Mouse (Mus musculus) CD8-positive naive resting alpha-beta T cell, adult 2 months (primary cell): ENCODE measurements around the gene Gm17622.

Experiments
- DNase-seq, 2 experiments: peaks; one replicate each; pipeline ENCODE4 v3.0.0; 2022; ENCODE audit warnings: low read depth in 2 of 2, low spot score in 2 of 2

The Gm17622 gene

DNA sequence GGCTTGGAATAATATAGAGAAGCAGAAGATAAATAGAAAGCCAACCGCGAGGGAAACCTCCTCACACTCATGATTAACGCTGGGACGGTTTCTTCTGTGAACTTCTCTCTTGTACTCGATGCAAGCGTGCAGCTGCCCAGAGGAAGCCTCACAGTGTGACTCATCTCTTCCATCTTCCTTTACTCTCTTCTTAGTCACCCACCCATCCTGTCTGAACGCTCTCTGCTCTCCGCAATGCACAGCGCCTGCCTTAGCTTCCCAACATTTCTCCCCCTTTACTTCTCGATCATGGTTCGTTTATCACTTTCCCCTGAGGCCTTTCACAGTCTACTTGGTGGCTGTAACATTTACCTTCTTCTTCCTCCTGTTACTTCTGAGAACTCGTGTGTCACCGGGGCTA, 20.1 kb downstream of the Gm17622 start:
- DNase-seq: no peak

DNA sequence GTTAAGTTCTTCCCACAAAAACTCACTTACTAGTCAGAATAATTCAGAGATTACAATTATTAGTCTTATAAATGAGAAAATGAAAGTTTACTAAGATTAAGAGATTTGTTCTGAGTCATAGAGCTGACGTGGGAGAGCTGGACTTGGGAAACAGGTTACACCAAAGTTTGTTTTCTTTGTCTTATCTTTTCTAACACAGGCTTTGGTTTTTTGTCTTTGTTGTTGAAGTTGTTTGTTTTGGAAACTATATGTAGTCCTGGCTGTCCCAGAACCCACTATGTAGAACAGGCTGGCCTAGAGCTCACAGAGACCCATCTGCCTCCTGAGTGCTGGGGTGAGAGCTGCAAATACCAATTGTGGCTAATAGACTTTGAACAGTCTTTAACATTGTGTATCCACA, 20.7 kb downstream of the Gm17622 start:
- no peak for DNase-seq

DNA sequence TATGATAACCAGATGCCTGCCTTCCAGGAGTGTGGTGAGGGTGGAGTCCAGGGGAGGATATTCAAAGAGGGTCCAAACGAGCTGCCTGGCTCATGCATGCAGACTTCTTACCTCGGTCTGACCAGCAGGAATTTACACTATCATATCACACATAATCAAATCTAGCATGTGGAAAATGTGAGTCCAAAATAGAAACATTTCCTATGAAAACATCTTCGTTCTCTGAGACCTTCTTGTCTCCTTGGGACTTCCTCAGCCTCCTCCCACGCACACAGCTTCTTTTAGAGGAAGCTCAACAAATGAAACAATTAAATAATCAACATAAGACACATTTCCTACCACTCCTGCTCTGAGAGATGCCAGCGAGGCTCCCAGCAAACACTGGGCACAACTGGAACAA, 21.4 kb downstream of the Gm17622 start:
- DNase-seq: no peak

DNA sequence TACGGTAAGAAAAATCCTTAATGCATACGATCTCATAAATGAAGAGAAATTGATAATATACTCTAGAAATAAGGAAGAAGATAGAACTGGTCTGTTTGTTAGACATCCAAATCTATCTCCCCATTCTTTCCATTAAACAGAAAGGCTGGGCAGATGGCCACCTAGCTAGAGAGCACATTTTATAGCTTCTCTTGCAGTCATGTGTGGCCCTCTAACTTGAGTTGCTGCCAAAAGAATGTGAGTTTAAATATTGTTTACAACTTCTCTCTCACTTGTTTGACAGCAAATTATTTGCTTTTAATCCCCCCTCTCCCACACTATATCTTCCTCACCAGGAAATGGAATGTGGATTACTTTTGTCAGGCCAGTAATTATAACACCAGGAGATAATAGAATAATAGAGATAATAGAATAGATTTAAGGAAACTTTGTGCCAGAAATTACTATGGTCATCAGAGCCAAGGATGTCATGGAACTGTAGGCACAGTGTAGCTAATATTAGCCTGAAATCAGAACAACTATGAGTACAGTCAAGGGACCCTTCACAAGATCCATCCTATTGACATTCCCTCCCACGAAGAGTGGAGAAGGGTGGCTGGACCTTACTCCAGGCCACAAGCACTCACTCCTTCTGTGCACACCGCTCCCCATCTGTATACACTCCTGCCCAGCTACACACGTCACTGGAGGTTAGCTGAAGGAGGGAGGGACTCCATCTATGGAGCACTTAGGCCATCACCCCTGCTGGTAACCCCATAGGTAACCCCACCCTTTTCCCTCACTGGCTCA, 23.8 kb downstream of the Gm17622 start:
- no peak for DNase-seq

- DNase-seq: no peak
Measured at GRCm38 (mm10) chr13:96516249-96516648, 25.7 kb downstream of the Gm17622 start.

- no peak for DNase-seq
Measured at GRCm38 (mm10) chr13:96517335-96517734, 26.8 kb downstream of the Gm17622 start.

DNA sequence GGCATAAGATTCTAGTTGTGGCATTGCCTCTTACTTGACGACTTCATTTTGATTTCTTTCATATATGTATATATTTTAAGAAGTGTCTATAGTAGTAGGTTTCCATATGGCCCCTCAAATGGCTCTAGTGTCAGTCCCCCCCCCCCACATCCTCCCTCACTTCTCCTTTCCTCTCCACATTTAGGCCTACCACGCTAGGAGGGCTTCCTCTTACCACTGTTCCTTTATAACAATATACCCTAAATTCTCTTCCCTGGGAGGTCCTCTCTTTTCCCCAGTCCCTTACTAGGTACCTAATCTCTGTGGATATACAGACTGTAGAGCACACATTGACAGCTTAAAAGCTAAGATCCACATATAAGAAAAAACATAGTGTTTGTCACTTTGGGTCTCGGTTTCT, 30.8 kb downstream of the Gm17622 start:
- DNase-seq: no peak

GRCm38 (mm10) chr13:96527022-96527421, 36.5 kb downstream of the Gm17622 start:
- no peak for DNase-seq

- DNase-seq: no peak
Measured at GRCm38 (mm10) chr13:96527856-96528255, 37.3 kb downstream of the Gm17622 start.

GRCm38 (mm10) chr13:96528776-96529175, 38.2 kb downstream of the Gm17622 start:
- DNase-seq: no peak

- no peak for DNase-seq
Measured at GRCm38 (mm10) chr13:96529542-96529941, 39.0 kb downstream of the Gm17622 start.

DNA sequence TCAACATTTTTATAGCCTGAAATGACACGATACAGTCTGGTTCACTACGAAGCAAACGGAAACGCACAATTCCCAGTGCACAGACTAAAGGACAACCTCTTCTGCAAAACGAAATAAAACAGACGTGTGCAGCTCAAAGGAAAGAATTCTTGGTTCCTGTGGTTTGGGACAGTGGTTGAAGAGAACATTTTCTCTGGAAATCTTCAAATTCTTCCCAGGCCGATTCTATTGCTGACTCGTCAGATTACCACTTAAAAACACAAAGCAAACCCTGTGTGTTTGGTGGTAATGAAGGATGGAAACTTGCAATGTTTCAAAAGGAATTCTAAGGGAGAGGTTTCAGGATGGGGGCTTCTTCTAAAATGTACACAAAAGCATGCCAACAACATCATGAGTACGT, 39.5 kb downstream of the Gm17622 start:
- no peak for DNase-seq

- no peak for DNase-seq
Measured at GRCm38 (mm10) chr13:96532176-96532575, 41.6 kb downstream of the Gm17622 start.

GRCm38 (mm10) chr13:96533742-96534141, 43.2 kb downstream of the Gm17622 start:
- no peak for DNase-seq

DNA sequence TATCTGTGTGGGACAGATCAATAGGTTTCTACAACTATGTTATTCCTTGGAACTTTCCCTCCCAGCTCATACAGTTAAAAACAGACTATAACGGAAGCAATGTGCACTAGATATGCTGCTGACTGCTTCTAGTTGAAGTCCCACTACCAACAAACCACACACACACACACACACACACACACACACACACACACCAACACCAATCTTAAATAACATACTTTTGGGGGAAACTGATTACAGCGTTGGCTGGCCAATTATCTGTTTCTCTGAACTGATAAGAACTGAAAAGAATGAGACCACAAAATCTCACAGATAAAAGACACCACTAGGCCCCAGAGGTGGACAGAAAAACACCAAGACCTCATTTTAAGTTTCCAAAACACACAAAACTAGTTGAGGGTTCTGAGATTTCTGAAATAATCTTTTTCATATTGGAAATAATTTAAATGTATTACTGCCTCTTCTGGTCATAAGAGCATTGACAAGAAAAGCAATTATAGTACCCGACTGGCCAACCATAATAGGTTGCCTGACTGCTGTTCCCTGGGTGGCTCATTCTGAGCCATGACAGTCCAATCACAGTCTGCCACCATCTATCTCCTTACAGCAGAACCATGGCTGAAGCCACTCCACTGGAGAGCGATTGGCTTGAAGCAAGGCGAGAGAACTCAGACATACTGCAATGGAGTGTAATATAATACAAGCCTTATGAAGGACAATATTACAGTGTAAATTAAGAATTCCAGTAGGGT, 46.5 kb downstream of the Gm17622 start:
- DNase-seq: no peak

DNA sequence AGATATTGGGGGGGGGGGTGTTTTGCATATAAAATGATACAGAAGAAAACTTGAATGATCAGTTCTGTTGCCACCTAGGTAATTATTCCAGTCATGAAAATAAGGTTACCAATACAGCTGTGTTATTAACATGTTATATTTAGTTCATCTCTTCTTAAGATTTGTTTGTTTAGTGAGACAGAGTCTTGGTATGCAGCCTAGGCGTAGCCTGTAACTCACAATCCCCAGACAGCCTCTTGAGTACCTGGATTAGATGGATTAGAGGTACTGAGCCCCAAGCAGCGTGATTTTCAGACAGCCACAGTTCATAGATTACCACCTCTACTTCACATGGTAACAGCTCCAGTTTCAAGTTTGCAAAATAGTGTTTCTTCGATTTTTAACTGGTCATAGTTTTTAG, 47.6 kb downstream of the Gm17622 start:
- no peak for DNase-seq
